Mouse (Mus musculus) mature B cell (primary cell): ENCODE data around the gene Pifo.

Source experiments
- in situ Hi-C: fragments of 300-500 bp; cut with MboI; formaldehyde crosslinking; loops from 2 replicates; pipeline ENCODE4 v1.14.3; 2019

Pifo gene

GRCm38 (mm10) chr3:105957235-105957634, 57.2 kb downstream of the Pifo start:
- in situ Hi-C loops = no loop called here

DNA sequence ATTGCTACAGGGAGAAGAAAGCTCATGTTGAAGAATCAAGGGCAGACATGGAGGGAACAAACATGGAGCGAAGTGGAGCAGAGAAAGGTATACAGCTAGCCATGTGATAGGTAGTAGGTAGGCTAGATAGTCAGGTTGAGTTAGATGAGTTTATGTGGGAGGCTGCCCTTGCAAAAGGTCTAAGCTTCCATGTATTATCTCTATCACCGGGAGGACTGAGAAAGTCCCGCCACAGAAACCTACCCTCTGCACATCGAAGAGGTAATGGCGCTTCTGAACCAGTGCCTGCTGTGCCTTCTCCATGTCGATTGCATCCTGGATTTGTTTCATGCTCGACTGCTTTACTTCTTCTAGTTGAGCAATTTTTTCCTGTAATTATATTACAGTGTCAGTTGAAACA, 63.1 kb downstream of the Pifo start:
- in situ Hi-C loops = no loop called here
